Mouse (Mus musculus) MEL (cell line): ENCODE results near the gene Gnl1. TPM values are rescaled to one million over a fixed set of nuclear protein-coding genes. Genes with fewer than 3 reads are reported as not detected.
A peak's percentile ranks its signal among the peaks of the same experiment; 100 is the strongest.

Experiments
- DNase-seq: peaks from one replicate; pipeline ENCODE4 v3.0.0; 2011; ENCODE audit warnings: low read depth, low spot score
- H3K27ac ChIP-seq: 2 replicates; pipeline ENCODE4 v1.5.1; 2012; ENCODE audit warnings: low read depth, mild to moderate bottlenecking, control low read depth, low read length, moderate library complexity; ENCODE audit not compliant: control insufficient read depth
- H3K27me3 ChIP-seq, 2 experiments: fragments of 150-350 bp in 1 of 2; sonication (generic) in 1 of 2; 2 replicates each; pipeline ENCODE4 v1.6.1; 2012; ENCODE audit warnings: low read length in 2 of 2, mild to moderate bottlenecking in 2 of 2, improper control_type of control experiment in 1 of 2, moderate library complexity in 1 of 2; ENCODE audit not compliant: insufficient read depth in 2 of 2, control insufficient read depth in 1 of 2
- H3K36me3 ChIP-seq, 2 experiments: 2 replicates each; pipeline ENCODE4 v1.6.1; 2012 to 2014; ENCODE audit warnings: low read length in 2 of 2, improper control_type of control experiment in 1 of 2, inconsistent platforms in 1 of 2, mild to moderate bottlenecking in 1 of 2; ENCODE audit not compliant: insufficient read depth in 2 of 2, control insufficient read depth in 1 of 2
- H3K4me1 ChIP-seq, 2 experiments: fragments of 150-350 bp in 1 of 2; sonication (generic) in 1 of 2; 2 replicates each; pipeline ENCODE4 v1.6.1; 2012; ENCODE audit warnings: low read length in 2 of 2, improper control_type of control experiment in 1 of 2, mild to moderate bottlenecking in 1 of 2; ENCODE audit not compliant: insufficient read depth in 2 of 2, control insufficient read depth in 1 of 2
- H3K4me3 ChIP-seq, 2 experiments: fragments of 150-350 bp in 1 of 2; sonication (generic) in 1 of 2; 2 replicates each; pipeline ENCODE4 v1.5.1; 2012; ENCODE audit warnings: low read depth in 2 of 2, low read length in 2 of 2, mild to moderate bottlenecking in 2 of 2, moderate library complexity in 2 of 2, control low read depth in 1 of 2, improper control_type of control experiment in 1 of 2; ENCODE audit not compliant: control insufficient read depth in 1 of 2, insufficient read depth in 1 of 2
- H3K79me2 ChIP-seq: 2 replicates; pipeline ENCODE4 v1.6.1; 2012; ENCODE audit warnings: mild to moderate bottlenecking, low read length, moderate library complexity; ENCODE audit not compliant: control insufficient read depth, poor library complexity, insufficient read depth
- H3K9ac ChIP-seq: 2 replicates; pipeline ENCODE4 v1.6.1; 2012; ENCODE audit warnings: low read depth, mild to moderate bottlenecking, control low read depth, low read length, moderate library complexity; ENCODE audit not compliant: control insufficient read depth, poor library complexity, severe bottlenecking
- H3K9me3 ChIP-seq: fragments of 150-350 bp; sonication (generic); replicated peaks from 2 replicates; pipeline ENCODE4 v1.6.1; 2012; ENCODE audit warnings: mild to moderate bottlenecking, low read length, improper control_type of control experiment, moderate library complexity; ENCODE audit not compliant: insufficient read depth
- BHLHE40 ChIP-seq: IDR thresholded peaks from 2 replicates; pipeline ENCODE4 v1.6.1; 2012; ENCODE audit warnings: low read depth, mild to moderate bottlenecking, inconsistent platforms, low read length, improper control_type of control experiment, borderline replicate concordance
- CHD1 ChIP-seq: IDR thresholded peaks from 2 replicates; pipeline ENCODE4 v1.6.1; 2012; ENCODE audit warnings: low read depth, mild to moderate bottlenecking, inconsistent platforms, low read length, improper control_type of control experiment
- CTCF ChIP-seq, 3 experiments: IDR thresholded peaks in 2 of 3; conservative IDR thresholded peaks in 1 of 3; 2 replicates each; pipeline ENCODE4 v1.5.1; 2011 to 2012; ENCODE audit warnings: low read length in 3 of 3, low read depth in 2 of 3, mild to moderate bottlenecking in 2 of 3, improper control_type of control experiment in 1 of 3, inconsistent platforms in 1 of 3, mixed read lengths in 1 of 3, moderate library complexity in 1 of 3; ENCODE audit not compliant: control insufficient read depth in 1 of 3, insufficient read depth in 1 of 3, poor library complexity in 1 of 3, severe bottlenecking in 1 of 3
- E2F4 ChIP-seq: IDR thresholded peaks from 2 replicates; pipeline ENCODE4 v1.6.1; 2011; ENCODE audit warnings: low read depth, low read length, improper control_type of control experiment, borderline replicate concordance
- ELF1 ChIP-seq: IDR thresholded peaks from 2 replicates; pipeline ENCODE4 v1.6.1; 2014; ENCODE audit warnings: low read depth, mild to moderate bottlenecking, inconsistent platforms, low read length, improper control_type of control experiment, moderate library complexity
- EP300 ChIP-seq, 2 experiments: IDR thresholded peaks; 2 replicates each; pipeline ENCODE4 v1.6.1; 2011; ENCODE audit warnings: improper control_type of control experiment in 2 of 2, low read length in 2 of 2, low read depth in 1 of 2, mild to moderate bottlenecking in 1 of 2
- GATA1 ChIP-seq: IDR thresholded peaks from 2 replicates; pipeline ENCODE4 v1.6.1; 2011; ENCODE audit warnings: low read depth, low read length, improper control_type of control experiment
- HCFC1 ChIP-seq: IDR thresholded peaks from 2 replicates; pipeline ENCODE4 v1.6.1; 2012; ENCODE audit warnings: low read depth, mild to moderate bottlenecking, inconsistent platforms, low read length, improper control_type of control experiment, moderate library complexity
- JUND ChIP-seq: IDR thresholded peaks from 2 replicates; pipeline ENCODE4 v1.6.1; 2011; ENCODE audit warnings: low read depth, mild to moderate bottlenecking, improper control_type of control experiment, low read length
- MAFK ChIP-seq: IDR thresholded peaks from 2 replicates; pipeline ENCODE4 v1.6.1; 2011; ENCODE audit warnings: low read depth, mild to moderate bottlenecking, low read length, improper control_type of control experiment, borderline replicate concordance
- MAX ChIP-seq: IDR thresholded peaks from 2 replicates; pipeline ENCODE4 v1.6.1; 2011; ENCODE audit warnings: low read length, improper control_type of control experiment
- MAZ ChIP-seq: IDR thresholded peaks from 2 replicates; pipeline ENCODE4 v1.6.1; 2012; ENCODE audit warnings: low read depth, mild to moderate bottlenecking, inconsistent platforms, low read length, improper control_type of control experiment
- MXI1 ChIP-seq: IDR thresholded peaks from 2 replicates; pipeline ENCODE4 v1.6.1; 2011; ENCODE audit warnings: mild to moderate bottlenecking, low read depth, low read length, improper control_type of control experiment
- MYB ChIP-seq: IDR thresholded peaks from 2 replicates; pipeline ENCODE4 v1.6.1; 2011; ENCODE audit warnings: mild to moderate bottlenecking, low read depth, low read length, improper control_type of control experiment
- NRF1 ChIP-seq: IDR thresholded peaks from 2 replicates; pipeline ENCODE4 v1.6.1; 2014; ENCODE audit warnings: low read depth, mild to moderate bottlenecking, inconsistent platforms, low read length, improper control_type of control experiment, moderate library complexity; ENCODE audit not compliant: poor library complexity, insufficient read depth, severe bottlenecking
- POLR2AphosphoS2 ChIP-seq: IDR thresholded peaks from 2 replicates; pipeline ENCODE4 v1.6.1; 2011; ENCODE audit warnings: low read length, improper control_type of control experiment
- POLR2AphosphoS5 ChIP-seq: IDR thresholded peaks from 2 replicates; pipeline ENCODE4 v1.6.1; 2012; ENCODE audit warnings: low read depth, borderline replicate concordance, mild to moderate bottlenecking, inconsistent platforms, low read length, moderate library complexity, mixed read lengths
- RAD21 ChIP-seq: IDR thresholded peaks from 2 replicates; pipeline ENCODE4 v1.6.1; 2011; ENCODE audit warnings: mild to moderate bottlenecking, low read depth, low read length, improper control_type of control experiment
- SIN3A ChIP-seq: IDR thresholded peaks from 2 replicates; pipeline ENCODE4 v1.6.1; 2012; ENCODE audit warnings: low read length, improper control_type of control experiment, inconsistent platforms
- SMC3 ChIP-seq: IDR thresholded peaks from 2 replicates; pipeline ENCODE4 v1.6.1; 2011; ENCODE audit warnings: low read depth, low read length, improper control_type of control experiment
- TAL1 ChIP-seq: IDR thresholded peaks from 2 replicates; pipeline ENCODE4 v1.6.1; 2012; ENCODE audit warnings: mild to moderate bottlenecking, inconsistent platforms, low read length, moderate library complexity, mixed read lengths
- TCF12 ChIP-seq: IDR thresholded peaks from 2 replicates; pipeline ENCODE4 v1.6.1; 2014; ENCODE audit warnings: low read depth, mild to moderate bottlenecking, inconsistent platforms, low read length, improper control_type of control experiment, moderate library complexity
- UBTF ChIP-seq: IDR thresholded peaks from 2 replicates; pipeline ENCODE4 v1.6.1; 2012; ENCODE audit warnings: low read depth, mild to moderate bottlenecking, inconsistent platforms, low read length, improper control_type of control experiment, moderate library complexity, borderline replicate concordance; ENCODE audit not compliant: insufficient read depth
- USF2 ChIP-seq, 2 experiments: IDR thresholded peaks; 2 replicates each; pipeline ENCODE4 v1.6.1; 2011 to 2012; ENCODE audit warnings: improper control_type of control experiment in 2 of 2, low read length in 2 of 2, borderline replicate concordance in 1 of 2, inconsistent platforms in 1 of 2, low read depth in 1 of 2, mild to moderate bottlenecking in 1 of 2; ENCODE audit not compliant: insufficient read depth in 1 of 2
- ZKSCAN1 ChIP-seq: IDR thresholded peaks from 2 replicates; pipeline ENCODE4 v1.6.1; 2012; ENCODE audit warnings: low read depth, mild to moderate bottlenecking, inconsistent platforms, low read length, improper control_type of control experiment, moderate library complexity
- ZNF384 ChIP-seq: IDR thresholded peaks from 2 replicates; pipeline ENCODE4 v1.6.1; 2012; ENCODE audit warnings: low read depth, mild to moderate bottlenecking, inconsistent platforms, low read length, improper control_type of control experiment
- polyA plus RNA-seq, 2 experiments: library from polyadenylated mRNA; stranded (reverse) in 1 of 2; unstranded in 1 of 2; fragments of >175 nt in 1 of 2; fragments of >200 nt in 1 of 2; gene quantifications; 2 replicates each; pipeline versions ENCODE4 v1.2.1 to v1.2.4; 2012; ENCODE audit warnings: low replicate concordance in 2 of 2, low read depth in 1 of 2; ENCODE audit not compliant: insufficient read length in 2 of 2, insufficient read depth in 1 of 2, missing spikeins in 1 of 2
- total RNA-seq: library from RNA; depleted of rRNA; stranded (reverse); fragments of 300-350 nt; gene quantifications from 2 replicates; pipeline ENCODE4 v1.2.3, GENCODE M21; 2012

The Gnl1 gene
- total and polyA plus RNA-seq, 3 experiments: 57.1 to 98.5 TPM; not detected in 1

- TF ChIP-seq TCF12 (peak; percentile 54), GATA1 (peak; percentile 88), MAFK (no peak), ELF1 (0 out of 2 replicates have a peak, but pooled peaks have one; percentile 39), MAX (peak; percentile 52; the same call in 1 of the 2 replicates), EP300 (IDR thresholded peaks at IDR 0.05; ENCODE audit: low read depth in 1 of 2, low read length in 2 of 2) (peak; percentile 76 to 81), MXI1 (peak; percentile 90), JUND (0 out of 2 replicates have a peak, but pooled peaks have one; percentile 62), HCFC1 (peak; percentile 43; the same call in 1 of the 2 replicates), MYB (no peak), E2F4 (no peak), BHLHE40 (0 out of 2 replicates have a peak, but pooled peaks have one; percentile 1), MAZ (peak; percentile 19; the same call in 1 of the 2 replicates), POLR2AphosphoS2 (no peak)
These were observed 44.3 kb downstream of the Gnl1 start (continued) for GRCm38 (mm10) chr17:36023710-36024654.

GRCm38 (mm10) chr17:36025197-36025596 lies 45.5 kb downstream of the Gnl1 start:
- Histone ChIP-seq H3K9me3 (no peaks in the 10 kb centered on the region), H3K27ac (peak overlapping the region; percentile 97), H3K4me1 (peaks cover 42 to 55% of the 10 kb centered on the region in 2 experiments), H3K36me3 (peaks cover 2 to 60% of the 10 kb centered on the region in 2 experiments; a peak in 3 of 4 replicates), H3K4me3 (no peak overlapping the region), H3K9ac (no peak overlapping the region), H3K27me3 (no peaks in the 10 kb centered on the region), H3K79me2 (peaks cover 61% of the 10 kb centered on the region)
- DNase-seq: peak; percentile 42
- TF ChIP-seq CHD1 (no peak), SIN3A (0 out of 2 replicates have a peak, but pooled peaks have one; percentile 8)

- DNase-seq: no peak
- no peak overlapping the region for H3K9ac ChIP-seq
- peaks cover 43 to 60% of the 10 kb centered on the region in 2 experiments for H3K4me1 ChIP-seq
- H3K9me3 ChIP-seq: no peaks in the 10 kb centered on the region
- H3K36me3 ChIP-seq: peaks cover 2 to 60% of the 10 kb centered on the region in 2 experiments; a peak in 3 of 4 replicates
- TF ChIP-seq USF2 (IDR thresholded peaks at IDR 0.05; ENCODE audit: borderline replicate concordance in 1 of 2, insufficient read depth in 1 of 2, low read depth in 1 of 2, low read length in 2 of 2): no peak
- TF ChIP-seq BHLHE40: no peak
- TF ChIP-seq HCFC1: no peak
- no peak for TF ChIP-seq ZKSCAN1
- no peak for TF ChIP-seq TCF12
- TF ChIP-seq POLR2AphosphoS5: no peak
- no peak for TF ChIP-seq ZNF384
- no peak for TF ChIP-seq RAD21
- TF ChIP-seq MAZ: no peak
- TF ChIP-seq CTCF (IDR thresholded peaks at IDR 0.05 in 2 of 3, conservative IDR thresholded peaks at IDR 0.05 in 1 of 3; ENCODE audit: control insufficient read depth in 1 of 3, insufficient read depth in 1 of 3, low read depth in 2 of 3, low read length in 3 of 3, poor library complexity in 1 of 3, severe bottlenecking in 1 of 3): no peak
- no peak for TF ChIP-seq UBTF
- TF ChIP-seq NRF1: no peak
- no peak for TF ChIP-seq POLR2AphosphoS2
- TF ChIP-seq TAL1: no peak
- no peak for TF ChIP-seq SMC3
- H3K27me3 ChIP-seq: no peaks in the 10 kb centered on the region
- H3K27ac ChIP-seq: no peak overlapping the region
- no peak overlapping the region for H3K4me3 ChIP-seq
- peaks cover 61% of the 10 kb centered on the region for H3K79me2 ChIP-seq
These were observed 46.2 kb downstream of the Gnl1 start for GRCm38 (mm10) chr17:36025901-36026300.
